Mouse (Mus musculus) liver, embryonic 15.5 days (tissue): Measurements from ENCODE around the gene Cst12. TPM values are rescaled to one million over a fixed set of nuclear protein-coding genes. Genes with fewer than 3 reads are reported as not detected.
"Not testable (repeated sequence)": the region's sequence is repeated elsewhere in the genome, so short reads cannot be mapped to it uniquely, and the experiment has no call there.

Experiments
- ATAC-seq: fragments of 200-750 bp; cut with Nextera tagmentation; 2 replicates; pipeline ENCODE4 v1.8.0; 2017; ENCODE audit warnings: moderate number of reproducible peaks, mild to moderate bottlenecking, moderate library complexity; ENCODE audit not compliant: insufficient read depth
- H3K27ac ChIP-seq: fragments of 300-500 bp; sonication (generic); replicated peaks from 2 replicates; pipeline ENCODE4 v1.5.1; 2015; ENCODE audit warnings: mild to moderate bottlenecking, inconsistent platforms
- H3K27me3 ChIP-seq: fragments of 300-500 bp; sonication (generic); 2 replicates; pipeline ENCODE4 v1.6.1; 2015; ENCODE audit warnings: mild to moderate bottlenecking, inconsistent platforms
- H3K36me3 ChIP-seq: fragments of 300-500 bp; sonication (generic); replicated peaks from 2 replicates; pipeline ENCODE4 v1.6.1; 2015; ENCODE audit warnings: moderate library complexity, mild to moderate bottlenecking, inconsistent platforms
- H3K4me1 ChIP-seq: fragments of 300-500 bp; sonication (generic); replicated peaks from 2 replicates; pipeline ENCODE4 v1.6.1; 2015; ENCODE audit warnings: inconsistent platforms
- H3K4me2 ChIP-seq: fragments of 300-500 bp; sonication (generic); 2 replicates; pipeline ENCODE4 v1.6.1; 2015; ENCODE audit warnings: moderate library complexity, mild to moderate bottlenecking, inconsistent platforms
- H3K4me3 ChIP-seq: fragments of 300-500 bp; sonication (generic); replicated peaks from 2 replicates; pipeline ENCODE4 v1.5.1; 2015; ENCODE audit warnings: mild to moderate bottlenecking, inconsistent platforms
- H3K9ac ChIP-seq: fragments of 300-500 bp; sonication (generic); 2 replicates; pipeline ENCODE4 v1.6.1; 2015; ENCODE audit warnings: moderate library complexity, mild to moderate bottlenecking, inconsistent platforms
- H3K9me3 ChIP-seq: fragments of 300-500 bp; sonication (generic); replicated peaks from 2 replicates; pipeline ENCODE4 v1.6.1; 2016; ENCODE audit warnings: inconsistent platforms
- WGBS: fragments of 180-500 bp; shearing (Covaris S2); methylation state at CpG from one replicate; pipeline ENCODE4 v1.1.7; 2015; ENCODE audit warnings: mixed read lengths; ENCODE audit not compliant: insufficient replicate concordance; 5-methylcytosine and 5-hydroxymethylcytosine counted together
- polyA plus RNA-seq: library from polyadenylated mRNA; unstranded; fragments of >200 nt; fragmentation: Nextera tagmentation; extraction: Ambion mirVana; gene quantifications from 2 replicates; pipeline ENCODE4 v1.2.1, GENCODE M21; 2015

Cst12 gene
- polyA plus RNA-seq, result not detected in 2 replicates

- H3K4me3 ChIP-seq, result no peak within 1 kb of the TSS
- no peaks in the 10 kb centered on the region for H3K9me3 ChIP-seq
- 69% methylated on average over 6 of the region's 6 CpGs for WGBS
- no peaks in the 10 kb centered on the region for H3K36me3 ChIP-seq
- no peak within 1 kb of the TSS for H3K9ac ChIP-seq
- ATAC-seq, result no peak
- H3K4me2 ChIP-seq, result no peak within 1 kb of the TSS
- no peaks in the 10 kb centered on the region for H3K27me3 ChIP-seq
- H3K4me1 ChIP-seq, result no peaks in the 10 kb centered on the region
- H3K27ac ChIP-seq, result no peak within 1 kb of the TSS
These were observed at the start of gene Cst12 for GRCm38 (mm10) chr2:148789142-148789541. Gene Cst12 (plus strand): TSS chr2:148789361.

- WGBS, result 48% methylated on average over 3 of the region's 3 CpGs
- Histone ChIP-seq H3K4me2 (no peak overlapping the region), H3K4me1 (no peaks in the 10 kb centered on the region), H3K9me3 (no peaks in the 10 kb centered on the region), H3K9ac (no peak overlapping the region), H3K27me3 (no peaks in the 10 kb centered on the region), H3K27ac (no peak overlapping the region), H3K4me3 (no peak overlapping the region), H3K36me3 (no peaks in the 10 kb centered on the region)
- ATAC-seq, result no peak
These were observed 46.2 kb upstream of the Cst12 start for GRCm38 (mm10) chr2:148743001-148743400.

DNA sequence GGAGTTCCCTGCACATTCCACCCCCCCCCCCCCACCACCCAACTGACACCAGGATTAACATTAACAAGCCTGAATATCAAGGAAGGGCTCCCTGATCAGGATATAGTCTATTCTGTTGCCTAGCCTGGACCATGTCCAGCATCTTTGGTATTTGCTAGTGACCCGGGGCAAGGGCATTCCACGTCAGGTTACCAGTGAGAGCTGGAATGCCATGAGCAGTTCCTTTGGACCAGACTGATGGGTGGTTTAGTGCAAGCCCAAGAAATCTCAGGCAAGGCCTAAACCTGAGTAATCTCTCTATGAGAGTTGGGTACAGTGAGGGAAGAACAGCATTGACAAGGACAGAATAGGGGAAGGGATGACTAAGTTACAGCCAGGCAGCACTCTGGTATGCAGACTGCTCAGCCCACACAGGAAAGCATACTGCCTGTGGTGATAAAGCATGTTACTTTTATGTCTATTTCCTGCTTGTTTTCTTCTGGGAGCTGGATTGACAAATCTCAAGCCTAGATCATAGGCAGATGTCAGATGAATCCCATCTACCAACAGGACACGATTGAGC is 45.2 kb upstream of the Cst12 start:
- 47% methylated on average over 3 of the region's 3 CpGs for WGBS
- no peaks in the 10 kb centered on the region for H3K4me1 ChIP-seq
- no peak for ATAC-seq

GRCm38 (mm10) chr2:148750058-148750457 is 39.1 kb upstream of the Cst12 start, which contains the start of gene Cstl1:
Gene Cstl1 (plus strand): TSS chr2:148750358.
- H3K4me2 ChIP-seq, result no peak within 1 kb of the TSS
- H3K36me3 ChIP-seq, result no peaks in the 10 kb centered on the region
- 65% methylated on average over 1 of the region's 1 CpGs for whole genome bisulfite sequencing
- peaks cover 2% of the 10 kb centered on the region; the same call in 1 of the 2 replicates for H3K4me1 ChIP-seq
- H3K9me3 ChIP-seq, result no peaks in the 10 kb centered on the region
- H3K4me3 ChIP-seq, result no peak within 1 kb of the TSS
- H3K9ac ChIP-seq, result no peak within 1 kb of the TSS
- no peak for ATAC-seq
- H3K27me3 ChIP-seq, result no peaks in the 10 kb centered on the region
- H3K27ac ChIP-seq, result no peak within 1 kb of the TSS

More for the DNA sequence above, 45.2 kb upstream of the Cst12 start:
- Histone ChIP-seq H3K36me3 (no peaks in the 10 kb centered on the region), H3K4me2 (no peak overlapping the region), H3K4me3 (no peak overlapping the region), H3K27ac (no peak overlapping the region), H3K27me3 (no peaks in the 10 kb centered on the region), H3K9me3 (no peaks in the 10 kb centered on the region), H3K9ac (no peak overlapping the region)

- Histone ChIP-seq H3K27ac (no peak overlapping the region), H3K9ac (no peak overlapping the region), H3K9me3 (no peaks in the 10 kb centered on the region), H3K4me1 (peaks cover 2% of the 10 kb centered on the region; the same call in 1 of the 2 replicates), H3K4me2 (peak overlapping the region; percentile 66), H3K4me3 (peak overlapping the region; percentile 19), H3K27me3 (no peaks in the 10 kb centered on the region), H3K36me3 (no peaks in the 10 kb centered on the region)
- ATAC-seq, result peak; percentile 47; the same call in 1 of the 2 replicates
- 12% methylated on average over 15 of the region's 15 CpGs for WGBS
These were observed 37.0 kb upstream of the Cst12 start for GRCm38 (mm10) chr2:148751893-148752813.

DNA sequence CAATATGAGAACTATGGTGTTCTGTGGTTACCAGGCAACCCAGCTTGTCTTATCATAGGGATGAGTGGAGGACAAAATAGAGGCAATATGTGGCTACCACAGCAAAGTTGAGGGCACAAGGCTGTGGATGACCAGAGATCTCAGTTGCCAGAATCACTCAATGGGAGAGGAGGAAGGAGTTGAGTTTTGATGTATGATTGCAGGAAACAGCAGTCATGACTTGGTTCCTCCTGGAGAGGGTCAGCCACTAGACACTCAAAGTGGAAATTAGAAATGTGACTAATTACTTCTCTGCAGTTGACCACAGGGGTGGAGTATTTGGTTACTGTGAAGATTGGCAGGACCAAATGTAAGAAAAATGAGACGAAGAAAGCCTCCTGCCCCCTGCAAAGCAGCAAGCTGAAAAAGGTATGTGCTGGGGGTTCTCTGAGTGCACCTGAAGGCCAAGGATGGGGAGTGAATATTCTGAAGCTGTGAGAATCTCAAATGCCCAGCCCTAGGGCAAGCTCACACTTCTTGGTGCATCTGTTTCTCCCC is 34.8 kb upstream of the Cst12 start:
- WGBS, result 17% methylated on average over 1 of the region's 1 CpGs
- no peak for ATAC-seq
- Histone ChIP-seq H3K27ac (no peak overlapping the region), H3K9me3 (no peaks in the 10 kb centered on the region), H3K4me3 (no peak overlapping the region), H3K36me3 (no peaks in the 10 kb centered on the region), H3K9ac (no peak overlapping the region), H3K27me3 (no peaks in the 10 kb centered on the region), H3K4me2 (no peak overlapping the region), H3K4me1 (peaks cover 2% of the 10 kb centered on the region; the same call in 1 of the 2 replicates)

GRCm38 (mm10) chr2:148763648-148764388 is 25.3 kb upstream of the Cst12 start:
- ATAC-seq, result no peak; the same call in 1 of the 2 replicates
- H3K4me2 ChIP-seq, result no peak overlapping the region
- H3K4me3 ChIP-seq, result no peak overlapping the region
- no peaks in the 10 kb centered on the region for H3K36me3 ChIP-seq
- no peak overlapping the region for H3K9ac ChIP-seq
- WGBS, result 88% methylated on average over 1 of the region's 1 CpGs
- H3K4me1 ChIP-seq, result no peaks in the 10 kb centered on the region
- H3K27ac ChIP-seq, result no peak overlapping the region
- no peaks in the 10 kb centered on the region for H3K27me3 ChIP-seq
- H3K9me3 ChIP-seq, result no peaks in the 10 kb centered on the region

DNA sequence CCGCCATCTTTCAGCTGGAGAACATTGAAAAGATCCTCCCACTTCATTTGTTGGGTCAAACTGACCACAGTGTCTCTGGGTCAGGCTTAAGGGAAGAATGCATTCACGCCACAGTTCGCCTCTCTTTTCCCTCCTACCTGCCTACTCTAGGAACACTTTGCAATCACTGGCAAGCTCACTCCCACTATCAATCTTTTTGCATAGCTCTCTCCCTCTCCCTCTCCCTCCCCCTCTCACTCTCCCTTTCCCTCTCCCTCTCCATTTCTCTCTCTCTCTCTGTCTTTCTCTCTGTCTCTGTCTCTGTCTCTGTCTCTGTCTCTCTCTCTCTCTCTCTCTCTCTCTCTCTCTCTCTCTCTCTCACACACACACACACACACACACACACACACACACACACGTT is 17.8 kb upstream of the Cst12 start, which contains the start of gene Cst11:
TSS of gene Cst11 (minus strand) at position 101 of the 400 bp plus-strand sequence.
- H3K9me3 ChIP-seq, H3K4me2 ChIP-seq, H3K27ac ChIP-seq, H3K9ac ChIP-seq, H3K4me3 ChIP-seq, H3K4me1 ChIP-seq, H3K27me3 ChIP-seq, ATAC-seq, H3K36me3 ChIP-seq: not testable (repeated sequence)
- WGBS, result 54% methylated on average over 4 of the region's 4 CpGs

DNA sequence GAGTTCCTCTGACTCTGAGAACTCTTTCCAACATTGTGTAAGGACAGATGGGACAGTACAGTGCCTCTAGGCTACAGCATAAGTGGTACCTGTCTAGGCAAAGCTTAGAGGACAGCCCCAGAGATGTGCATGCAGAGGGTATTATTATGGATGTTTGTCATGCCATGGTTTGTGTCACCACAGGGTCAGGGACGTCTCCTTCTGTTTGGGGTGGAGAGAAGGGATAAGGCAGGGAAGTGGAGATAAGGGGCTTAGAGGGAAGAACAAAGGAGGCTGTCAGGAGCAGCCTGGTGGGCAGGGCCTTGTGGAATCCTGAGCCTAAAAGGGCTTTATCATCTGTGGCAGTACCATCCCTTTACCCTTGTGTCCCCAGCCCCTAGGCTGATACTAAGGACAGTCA is 7.5 kb upstream of the Cst12 start, which contains the start of gene 8030411F24Rik:
TSS of gene 8030411F24Rik (plus strand) at position 301 of the 400 bp plus-strand sequence.
- WGBS, result 6% methylated on average over 1 of the region's 1 CpGs
- H3K9me3 ChIP-seq, result no peaks in the 10 kb centered on the region
- no peak within 1 kb of the TSS for H3K4me2 ChIP-seq
- no peak within 1 kb of the TSS for H3K27ac ChIP-seq
- no peaks in the 10 kb centered on the region for H3K4me1 ChIP-seq
- no peak for ATAC-seq
- H3K36me3 ChIP-seq, result no peaks in the 10 kb centered on the region
- no peak within 1 kb of the TSS for H3K4me3 ChIP-seq
- H3K9ac ChIP-seq, result no peak within 1 kb of the TSS
- H3K27me3 ChIP-seq, result no peaks in the 10 kb centered on the region

- Histone ChIP-seq H3K9ac (no peak within 1 kb of the TSS), H3K9me3 (no peaks in the 10 kb centered on the region), H3K4me3 (no peak within 1 kb of the TSS), H3K4me1 (no peaks in the 10 kb centered on the region), H3K36me3 (no peaks in the 10 kb centered on the region), H3K27ac (no peak within 1 kb of the TSS), H3K27me3 (no peaks in the 10 kb centered on the region), H3K4me2 (no peak within 1 kb of the TSS)
- WGBS, result 44% methylated on average over 1 of the region's 1 CpGs
- ATAC-seq, result no peak
These were observed 9.3 kb downstream of the Cst12 start, which contains the start of gene Cst8 for GRCm38 (mm10) chr2:148798485-148798884. Gene Cst8 (plus strand): TSS chr2:148798785.
